Mouse (Mus musculus): ENCODE results near the gene Mroh2a. TPM values are rescaled to one million over a fixed set of nuclear protein-coding genes. Genes with fewer than 3 reads are reported as not detected.

Gene Mroh2a
- polyA plus RNA-seq, 1 experiment from 2014 or later, result 0.82 TPM

DNA sequence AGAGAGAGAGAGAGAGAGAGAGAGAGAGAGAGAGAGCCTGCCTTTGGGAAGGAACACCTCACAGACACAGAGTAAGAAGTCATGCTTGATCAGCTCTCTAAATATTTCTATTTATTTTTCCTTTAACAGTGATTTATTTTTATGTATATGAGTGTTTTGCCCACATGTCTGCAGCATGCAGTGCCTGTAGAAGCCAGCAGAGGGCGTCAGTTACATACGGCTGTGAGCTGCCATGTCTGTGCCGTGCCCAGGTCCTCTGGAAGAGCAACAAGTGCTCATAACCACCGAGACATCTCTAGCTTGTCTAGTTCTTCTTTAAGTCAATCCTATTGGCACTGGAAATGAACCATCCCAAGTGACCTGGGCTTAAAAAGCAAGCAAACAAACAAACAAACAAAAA, 63.1 kb downstream of the Mroh2a start:
- 36% methylated on average over 4 of the region's 4 CpGs for WGBS
- Histone ChIP-seq H3K9me3 (peaks cover 68% of the 10 kb centered on the region), H3K36me3 (no peaks in the 10 kb centered on the region), H3K27me3 (ENCODE audit: insufficient read depth, poor library complexity, severe bottlenecking) (no peaks in the 10 kb centered on the region), H3K4me1 (no peaks in the 10 kb centered on the region), H3K4me3 (no peak overlapping the region), H3K27ac (no peak overlapping the region)
- peak; percentile 83 for DNase-seq (ENCODE audit: low spot score)

GRCm38 (mm10) chr1:88290511-88290910, 63.7 kb downstream of the Mroh2a start:
- 58% methylated on average over 1 of the region's 1 CpGs for WGBS
- Histone ChIP-seq H3K4me1 (no peaks in the 10 kb centered on the region), H3K27ac (no peak overlapping the region), H3K4me3 (no peak overlapping the region), H3K9me3 (peaks cover 66% of the 10 kb centered on the region), H3K27me3 (ENCODE audit: insufficient read depth, poor library complexity, severe bottlenecking) (no peaks in the 10 kb centered on the region), H3K36me3 (no peaks in the 10 kb centered on the region)
- no peak for DNase-seq (ENCODE audit: low spot score)

DNA sequence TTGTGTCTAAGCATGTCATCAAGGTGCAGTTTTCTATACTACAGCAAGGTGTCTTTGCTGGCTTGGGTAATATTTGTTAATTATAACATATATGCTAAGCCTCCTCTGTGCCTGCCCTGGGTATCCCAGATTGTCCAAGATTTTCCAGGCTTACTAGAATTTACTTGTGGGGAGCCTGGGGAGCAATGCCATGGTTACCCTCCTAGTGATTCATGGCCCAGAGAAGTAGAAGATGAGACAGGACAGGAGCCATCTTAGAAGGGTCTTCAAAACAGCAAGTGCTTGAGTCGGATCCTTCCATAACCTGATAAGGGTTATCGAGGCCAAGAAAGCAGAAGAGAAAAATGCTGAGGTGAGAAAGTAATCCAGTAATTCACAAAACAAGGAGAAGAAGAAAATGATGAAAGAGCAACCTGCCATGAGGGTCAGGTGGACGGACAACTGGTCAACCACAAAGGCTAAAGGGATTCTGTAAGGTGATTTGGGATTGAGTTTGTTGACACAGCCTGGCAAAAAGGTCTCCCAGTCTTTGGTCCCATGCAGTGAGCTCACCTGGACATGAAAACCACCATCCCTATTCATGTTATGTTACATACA, 64.7 kb downstream of the Mroh2a start:
- Histone ChIP-seq H3K4me3 (no peak overlapping the region), H3K27me3 (ENCODE audit: insufficient read depth, poor library complexity, severe bottlenecking) (no peaks in the 10 kb centered on the region), H3K9me3 (peaks cover 66% of the 10 kb centered on the region), H3K4me1 (no peaks in the 10 kb centered on the region), H3K27ac (no peak overlapping the region), H3K36me3 (no peaks in the 10 kb centered on the region)
- 57% methylated on average over 3 of the region's 3 CpGs for WGBS
- peak; percentile 76 for DNase-seq (ENCODE audit: low spot score)

- Histone ChIP-seq H3K36me3 (no peaks in the 10 kb centered on the region), H3K27me3 (ENCODE audit: insufficient read depth, poor library complexity, severe bottlenecking) (no peaks in the 10 kb centered on the region), H3K27ac (no peak overlapping the region), H3K4me1 (no peaks in the 10 kb centered on the region), H3K4me3 (no peak overlapping the region), H3K9me3 (peaks cover 66% of the 10 kb centered on the region)
- DNase-seq (ENCODE audit: low spot score), result peak; percentile 81
- 50% methylated on average over 2 of the region's 2 CpGs for WGBS
Measured at GRCm38 (mm10) chr1:88292057-88292456, 65.3 kb downstream of the Mroh2a start.

GRCm38 (mm10) chr1:88294650-88295049, 67.9 kb downstream of the Mroh2a start:
- DNase-seq (ENCODE audit: low spot score), result peak; percentile 74
- no peaks in the 10 kb centered on the region for H3K27me3 ChIP-seq (ENCODE audit: insufficient read depth, poor library complexity, severe bottlenecking)
- WGBS, result 13% methylated on average over 1 of the region's 1 CpGs

GRCm38 (mm10) chr1:88296171-88296920, 69.6 kb downstream of the Mroh2a start:
- Histone ChIP-seq H3K27me3 (ENCODE audit: insufficient read depth, poor library complexity, severe bottlenecking) (no peaks in the 10 kb centered on the region), H3K4me3 (no peak overlapping the region), H3K27ac (no peak overlapping the region), H3K4me1 (no peaks in the 10 kb centered on the region), H3K36me3 (no peaks in the 10 kb centered on the region), H3K9me3 (peaks cover 72% of the 10 kb centered on the region)
- DNase-seq (ENCODE audit: low spot score), result peak; percentile 79
- 72% methylated on average over 4 of the region's 4 CpGs for WGBS

More at GRCm38 (mm10) chr1:88294650-88295049, 67.9 kb downstream of the Mroh2a start:
- Histone ChIP-seq H3K36me3 (no peaks in the 10 kb centered on the region), H3K9me3 (peaks cover 71% of the 10 kb centered on the region), H3K4me3 (no peak overlapping the region), H3K27ac (no peak overlapping the region), H3K4me1 (no peaks in the 10 kb centered on the region)

DNA sequence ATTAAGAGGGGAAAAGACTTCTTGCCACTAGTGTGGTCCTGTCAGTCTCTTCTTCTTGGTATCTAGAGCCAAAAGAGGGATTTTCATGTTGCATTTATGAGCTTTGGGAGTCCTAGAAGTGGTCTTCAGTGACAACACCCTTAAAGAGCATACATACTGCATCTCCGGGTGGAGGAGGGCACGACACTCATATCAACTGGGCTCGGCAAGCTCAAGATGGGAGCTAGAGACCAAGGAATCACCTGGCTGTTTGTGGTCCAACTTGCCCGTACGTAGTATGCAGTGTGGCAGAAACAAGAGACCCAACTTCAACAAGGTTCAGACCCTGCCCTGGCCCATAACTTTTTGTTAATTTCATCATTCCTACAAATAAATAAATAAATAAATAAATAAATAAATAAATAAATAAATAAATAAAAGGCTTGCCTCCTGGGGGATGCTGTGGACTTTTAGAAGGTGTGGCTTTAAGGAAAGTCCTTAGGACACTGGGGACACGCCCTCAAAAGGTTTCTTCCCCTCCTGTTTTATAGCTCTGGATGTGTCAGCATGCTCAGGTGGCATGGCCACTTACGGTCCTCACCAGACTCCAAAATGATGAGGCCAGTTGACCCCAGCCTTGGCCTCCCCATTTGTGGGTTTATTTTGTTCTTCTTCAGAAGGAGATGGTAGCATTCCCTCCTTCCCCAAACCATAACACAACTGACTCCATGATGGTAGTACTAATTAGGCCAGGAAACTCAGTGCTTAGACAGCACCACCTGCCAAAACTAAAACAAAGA, 70.9 kb downstream of the Mroh2a start:
- H3K9me3 ChIP-seq, result peaks cover 75% of the 10 kb centered on the region
- no peak overlapping the region for H3K4me3 ChIP-seq
- peak; percentile 78 for DNase-seq (ENCODE audit: low spot score)
- 60% methylated on average over 7 of the region's 7 CpGs for WGBS
- H3K4me1 ChIP-seq, result no peaks in the 10 kb centered on the region
- no peaks in the 10 kb centered on the region for H3K36me3 ChIP-seq
- no peaks in the 10 kb centered on the region for H3K27me3 ChIP-seq (ENCODE audit: insufficient read depth, poor library complexity, severe bottlenecking)
- no peak overlapping the region for H3K27ac ChIP-seq

DNA sequence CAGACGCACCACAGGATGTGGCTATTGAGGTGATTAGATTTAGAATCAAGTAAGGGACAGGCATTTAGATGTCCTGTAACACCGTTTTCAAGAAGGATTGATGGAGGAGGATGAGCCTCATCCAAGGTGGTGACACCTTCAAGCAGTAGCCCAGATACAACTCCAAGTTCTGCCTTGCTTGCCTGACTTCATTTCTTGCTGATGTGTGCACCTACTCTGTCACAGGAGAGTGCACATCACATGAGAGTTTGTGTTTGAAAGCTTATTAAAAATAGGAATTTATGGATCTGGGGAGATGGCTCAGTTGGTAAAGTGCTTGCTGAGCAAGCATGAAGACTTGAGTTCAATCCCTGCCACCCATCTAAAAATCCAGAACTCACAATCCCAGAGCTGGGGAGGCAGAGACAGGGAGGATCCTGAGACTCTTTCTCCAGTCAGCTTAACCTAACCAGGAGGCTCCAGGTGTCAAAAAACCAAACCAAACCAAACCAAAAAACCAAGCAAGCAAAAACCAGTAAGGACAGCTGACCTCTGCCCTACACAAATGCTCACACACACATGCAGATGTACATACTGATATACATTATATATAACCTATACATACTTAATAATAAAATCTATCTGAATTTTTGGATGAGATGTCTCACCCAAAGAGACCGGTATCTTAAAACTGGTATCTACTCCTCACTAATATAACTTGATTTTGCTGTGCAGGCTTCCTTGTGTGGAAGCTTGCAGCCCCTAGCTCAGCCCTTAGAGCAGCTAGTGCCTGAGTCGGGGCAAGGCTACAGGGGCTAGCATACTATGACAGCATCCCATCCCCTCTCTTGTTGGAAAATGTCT, 72.1 kb downstream of the Mroh2a start:
- no peak overlapping the region for H3K27ac ChIP-seq
- H3K27me3 ChIP-seq (ENCODE audit: insufficient read depth, poor library complexity, severe bottlenecking), result no peaks in the 10 kb centered on the region
- H3K4me1 ChIP-seq, result no peaks in the 10 kb centered on the region
- peak; percentile 78 for DNase-seq (ENCODE audit: low spot score)
- WGBS, result 55% methylated on average over 4 of the region's 4 CpGs
- no peak overlapping the region for H3K4me3 ChIP-seq
- H3K9me3 ChIP-seq, result peaks cover 84% of the 10 kb centered on the region
- no peaks in the 10 kb centered on the region for H3K36me3 ChIP-seq

GRCm38 (mm10) chr1:88299529-88299945, 72.8 kb downstream of the Mroh2a start:
- DNase-seq (ENCODE audit: low spot score), result peak; percentile 84
- H3K27me3 ChIP-seq (ENCODE audit: insufficient read depth, poor library complexity, severe bottlenecking), result no peaks in the 10 kb centered on the region
- 73% methylated on average over 2 of the region's 2 CpGs for WGBS

DNA sequence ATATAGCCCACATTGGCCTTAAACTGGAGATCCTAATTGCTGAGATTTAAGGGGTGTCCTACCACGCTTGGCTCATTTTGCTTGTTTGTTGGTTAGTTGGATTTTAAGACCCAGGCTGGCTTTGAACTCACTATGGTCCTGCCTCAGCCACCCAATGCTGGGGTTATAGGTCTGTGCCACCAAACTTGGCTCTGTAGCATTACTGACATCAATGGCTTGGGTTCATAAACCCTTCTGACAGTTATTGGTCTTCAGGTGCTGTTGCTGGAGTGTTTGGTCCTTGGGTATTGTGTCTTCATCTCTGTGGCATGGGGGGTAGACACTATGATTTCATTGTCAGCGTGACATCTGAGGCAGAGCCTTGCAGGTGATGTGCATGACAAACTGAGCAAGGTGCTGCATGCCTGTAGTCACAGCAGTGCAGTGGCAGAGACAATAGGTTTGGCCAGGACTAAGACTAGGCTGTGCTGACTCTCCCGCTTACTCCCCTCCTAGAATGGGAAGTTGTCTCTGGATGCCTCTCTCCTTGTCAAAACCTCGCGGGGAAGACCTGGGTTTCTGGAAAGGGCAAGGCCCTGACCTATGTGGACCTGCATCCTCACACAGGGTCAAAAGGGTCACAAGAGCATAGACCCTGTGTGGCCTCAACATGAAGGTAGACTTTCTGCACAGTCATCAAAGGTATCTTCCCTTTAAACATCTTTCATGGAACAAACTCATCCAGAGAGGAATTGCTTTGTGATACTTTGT, 73.7 kb downstream of the Mroh2a start:
- WGBS, result 40% methylated on average over 5 of the region's 5 CpGs
- no peak overlapping the region for H3K4me3 ChIP-seq
- no peaks in the 10 kb centered on the region for H3K36me3 ChIP-seq
- peak; percentile 82 for DNase-seq (ENCODE audit: low spot score)
- H3K4me1 ChIP-seq, result no peaks in the 10 kb centered on the region
- no peak overlapping the region for H3K27ac ChIP-seq
- H3K27me3 ChIP-seq (ENCODE audit: insufficient read depth, poor library complexity, severe bottlenecking), result no peaks in the 10 kb centered on the region
- peaks cover 90% of the 10 kb centered on the region for H3K9me3 ChIP-seq

More at GRCm38 (mm10) chr1:88299529-88299945, 72.8 kb downstream of the Mroh2a start:
- Histone ChIP-seq H3K27ac (no peak overlapping the region), H3K4me3 (no peak overlapping the region), H3K9me3 (peaks cover 87% of the 10 kb centered on the region), H3K36me3 (no peaks in the 10 kb centered on the region), H3K4me1 (no peaks in the 10 kb centered on the region)

DNA sequence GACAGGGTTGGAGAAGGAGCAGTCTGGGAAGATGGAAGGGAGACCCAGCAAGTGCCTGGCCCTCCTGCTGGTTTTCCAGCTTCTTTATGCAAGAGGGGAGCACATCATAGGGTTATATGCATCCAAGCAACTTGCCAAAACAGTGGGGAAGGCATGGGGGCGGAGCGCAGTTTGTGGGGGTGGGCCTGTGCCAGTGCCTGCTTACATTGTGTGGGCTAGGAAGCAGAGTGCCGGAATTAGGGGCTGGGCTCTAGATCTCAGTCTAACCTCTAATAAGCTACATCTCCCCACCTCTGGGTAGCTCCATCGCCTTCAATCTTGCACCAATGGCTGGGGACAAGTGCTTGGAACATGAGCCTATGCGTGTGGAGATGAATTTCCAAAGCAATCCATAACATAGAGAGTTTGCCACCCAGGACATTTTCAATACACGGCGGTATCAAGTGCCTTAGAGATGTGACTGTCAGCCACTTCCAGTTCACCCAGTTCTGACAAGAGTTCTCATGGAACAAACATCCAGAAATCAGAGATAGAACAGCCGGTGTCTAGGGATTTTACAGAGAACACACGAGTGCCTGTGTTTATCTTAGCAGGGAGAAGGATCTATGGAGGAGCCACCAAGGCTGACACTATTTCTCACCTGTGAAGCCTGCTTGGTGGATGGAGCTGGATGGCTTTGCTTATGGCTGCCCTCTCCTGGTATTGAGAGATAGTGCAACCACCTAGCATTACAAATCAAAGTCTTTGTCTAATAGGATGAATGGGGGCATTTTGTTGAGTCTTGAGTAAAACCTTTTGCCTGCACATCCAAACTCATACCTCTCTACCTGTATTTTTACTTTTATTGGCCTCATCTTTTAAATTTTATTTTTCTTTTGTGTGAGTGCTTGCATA, 74.6 kb downstream of the Mroh2a start:
- Histone ChIP-seq H3K4me1 (no peaks in the 10 kb centered on the region), H3K9me3 (peaks cover 89% of the 10 kb centered on the region), H3K4me3 (no peak overlapping the region), H3K27me3 (ENCODE audit: insufficient read depth, poor library complexity, severe bottlenecking) (no peaks in the 10 kb centered on the region), H3K27ac (no peak overlapping the region), H3K36me3 (no peaks in the 10 kb centered on the region)
- peak; percentile 82 for DNase-seq (ENCODE audit: low spot score)
- 63% methylated on average over 9 of the region's 9 CpGs for WGBS

Data from heart, embryonic 10.5 days (tissue).